Mouse (Mus musculus) limb, embryonic 12.5 days (tissue): ENCODE measurements around the gene Gpn3. TPM values are rescaled to one million over a fixed set of nuclear protein-coding genes. Genes with fewer than 3 reads are reported as not detected.

Source experiments
- ATAC-seq: fragments of 200-750 bp; cut with Nextera tagmentation; 2 replicates; pipeline ENCODE4 v1.8.0; 2017; ENCODE audit warnings: low read depth, moderate TSS enrichment; ENCODE audit not compliant: insufficient number of reproducible peaks, insufficient read depth, low FRiP score, low TSS enrichment
- H3K27ac ChIP-seq: fragments of 300-500 bp; sonication (generic); 2 replicates; pipeline ENCODE4 v1.5.1; 2016; ENCODE audit warnings: mild to moderate bottlenecking, moderate library complexity
- H3K27me3 ChIP-seq: fragments of 300-500 bp; sonication (generic); 2 replicates; pipeline ENCODE4 v1.6.1; 2016; ENCODE audit warnings: mild to moderate bottlenecking, moderate library complexity
- H3K36me3 ChIP-seq: fragments of 300-500 bp; sonication (generic); 2 replicates; pipeline ENCODE4 v1.6.1; 2016; ENCODE audit warnings: mild to moderate bottlenecking, moderate library complexity
- H3K4me1 ChIP-seq: fragments of 300-500 bp; sonication (generic); replicated peaks from 2 replicates; pipeline ENCODE4 v1.6.1; 2016
- H3K4me2 ChIP-seq: fragments of 300-500 bp; sonication (generic); 2 replicates; pipeline ENCODE4 v1.6.1; 2016; ENCODE audit warnings: mild to moderate bottlenecking, moderate library complexity
- H3K4me3 ChIP-seq: fragments of 300-500 bp; sonication (generic); replicated peaks from 2 replicates; pipeline ENCODE4 v1.5.1; 2016; ENCODE audit warnings: mild to moderate bottlenecking
- H3K9ac ChIP-seq: fragments of 300-500 bp; sonication (generic); replicated peaks from 2 replicates; pipeline ENCODE4 v1.6.1; 2016; ENCODE audit warnings: mild to moderate bottlenecking, moderate library complexity
- H3K9me3 ChIP-seq: fragments of 300-500 bp; sonication (generic); 2 replicates; pipeline ENCODE4 v1.6.1; 2016; ENCODE audit warnings: mild to moderate bottlenecking, moderate library complexity
- WGBS: fragments of 180-500 bp; shearing (Covaris S2); methylation state at CpG from one replicate; pipeline ENCODE4 v1.1.7; 2016; 5-methylcytosine and 5-hydroxymethylcytosine counted together
- polyA plus RNA-seq: library from polyadenylated mRNA; unstranded; fragments of >200 nt; fragmentation: Nextera tagmentation; extraction: Ambion mirVana; gene quantifications from 2 replicates; pipeline ENCODE4 v1.2.1, GENCODE M21; 2016

The Gpn3 gene
- polyA plus RNA-seq, 1 experiment from 2014 or later: 87.2 TPM

GRCm38 (mm10) chr5:122423083-122423482 lies 51.4 kb downstream of the Gpn3 start:
- ATAC-seq: no peak
- H3K4me1 ChIP-seq: peaks cover 14% of the 10 kb centered on the region
- H3K4me2 ChIP-seq: peak overlapping the region; percentile 96
- peaks cover 24% of the 10 kb centered on the region for H3K36me3 ChIP-seq
- no peaks in the 10 kb centered on the region for H3K9me3 ChIP-seq
- WGBS: 32% methylated on average over 15 of the region's 15 CpGs
- H3K4me3 ChIP-seq: peak overlapping the region; percentile 85
- H3K27ac ChIP-seq: peak overlapping the region; percentile 74; the same call in 1 of the 2 replicates
- H3K9ac ChIP-seq: peak overlapping the region; percentile 94
- H3K27me3 ChIP-seq: no peaks in the 10 kb centered on the region

GRCm38 (mm10) chr5:122425550-122425949 lies 53.9 kb downstream of the Gpn3 start:
- no peaks in the 10 kb centered on the region for H3K9me3 ChIP-seq
- no peak overlapping the region for H3K9ac ChIP-seq
- H3K4me1 ChIP-seq: peaks cover 14% of the 10 kb centered on the region
- peaks cover 48% of the 10 kb centered on the region for H3K36me3 ChIP-seq
- WGBS: 89% methylated on average over 2 of the region's 2 CpGs
- H3K4me3 ChIP-seq: no peak overlapping the region
- no peak for ATAC-seq
- H3K27me3 ChIP-seq: no peaks in the 10 kb centered on the region
- no peak overlapping the region for H3K27ac ChIP-seq
- no peak overlapping the region for H3K4me2 ChIP-seq

- Histone ChIP-seq H3K9me3 (no peaks in the 10 kb centered on the region), H3K27me3 (no peaks in the 10 kb centered on the region), H3K27ac (no peak overlapping the region), H3K36me3 (peaks cover 91% of the 10 kb centered on the region), H3K4me2 (no peak overlapping the region), H3K4me3 (no peak overlapping the region), H3K4me1 (no peaks in the 10 kb centered on the region), H3K9ac (no peak overlapping the region)
- 95% methylated on average over 4 of the region's 4 CpGs for WGBS
- ATAC-seq: no peak
These were observed 58.5 kb downstream of the Gpn3 start for GRCm38 (mm10) chr5:122430036-122430775.

GRCm38 (mm10) chr5:122431221-122431620 lies 59.5 kb downstream of the Gpn3 start:
- 95% methylated on average over 8 of the region's 8 CpGs for WGBS

More at GRCm38 (mm10) chr5:122431221-122431620, 59.5 kb downstream of the Gpn3 start:
- no peaks in the 10 kb centered on the region for H3K9me3 ChIP-seq
- H3K27ac ChIP-seq: no peak overlapping the region
- no peaks in the 10 kb centered on the region for H3K27me3 ChIP-seq
- no peak overlapping the region for H3K4me2 ChIP-seq
- no peak overlapping the region for H3K9ac ChIP-seq
- no peak overlapping the region for H3K4me3 ChIP-seq
- H3K36me3 ChIP-seq: peaks cover 94% of the 10 kb centered on the region
- H3K4me1 ChIP-seq: no peaks in the 10 kb centered on the region
- no peak for ATAC-seq

Other genes starting within 250 kb of the Gpn3 start
- gene Ccdc63, start 231.1 kb upstream of the Gpn3 start, polyA plus RNA-seq: 0.20 TPM in 1 of 2 replicates, not detected in the other
- gene Ppp1cc, start 213.6 kb upstream of the Gpn3 start, polyA plus RNA-seq: 300 and 320 TPM in 2 replicates
- gene Hvcn1, start 165.1 kb upstream of the Gpn3 start, polyA plus RNA-seq: 7.8 and 9.5 TPM in 2 replicates
- 4.5 and 4.8 TPM in 2 replicates for gene Tctn1, start 107.4 kb upstream of the Gpn3 start, polyA plus RNA-seq
- 10.1 and 11.4 TPM in 2 replicates for gene Pptc7, start 87.5 kb upstream of the Gpn3 start, polyA plus RNA-seq
- gene Rad9b, start 17.6 kb upstream of the Gpn3 start, polyA plus RNA-seq: 14.2 and 15.8 TPM in 2 replicates
- gene Vps29, start 17.5 kb upstream of the Gpn3 start, polyA plus RNA-seq: 167 and 170 TPM in 2 replicates
- gene Fam216a, start 488 bp downstream of the Gpn3 start, polyA plus RNA-seq: 95.0 and 99.5 TPM in 2 replicates
- gene Arpc3, start 20.0 kb downstream of the Gpn3 start, polyA plus RNA-seq: 83.3 and 89.3 TPM in 2 replicates
- 57.9 and 59.3 TPM in 2 replicates for gene Anapc7, start 49.8 kb downstream of the Gpn3 start, polyA plus RNA-seq
- 42.4 and 49.5 TPM in 2 replicates for gene Atp2a2, start 130.3 kb downstream of the Gpn3 start, polyA plus RNA-seq
- 41.8 and 48.6 TPM in 2 replicates for gene Ift81, start 242.6 kb downstream of the Gpn3 start, polyA plus RNA-seq